ENCODE assay signal across 22 mouse cellular contexts in the genomic region with DNA sequence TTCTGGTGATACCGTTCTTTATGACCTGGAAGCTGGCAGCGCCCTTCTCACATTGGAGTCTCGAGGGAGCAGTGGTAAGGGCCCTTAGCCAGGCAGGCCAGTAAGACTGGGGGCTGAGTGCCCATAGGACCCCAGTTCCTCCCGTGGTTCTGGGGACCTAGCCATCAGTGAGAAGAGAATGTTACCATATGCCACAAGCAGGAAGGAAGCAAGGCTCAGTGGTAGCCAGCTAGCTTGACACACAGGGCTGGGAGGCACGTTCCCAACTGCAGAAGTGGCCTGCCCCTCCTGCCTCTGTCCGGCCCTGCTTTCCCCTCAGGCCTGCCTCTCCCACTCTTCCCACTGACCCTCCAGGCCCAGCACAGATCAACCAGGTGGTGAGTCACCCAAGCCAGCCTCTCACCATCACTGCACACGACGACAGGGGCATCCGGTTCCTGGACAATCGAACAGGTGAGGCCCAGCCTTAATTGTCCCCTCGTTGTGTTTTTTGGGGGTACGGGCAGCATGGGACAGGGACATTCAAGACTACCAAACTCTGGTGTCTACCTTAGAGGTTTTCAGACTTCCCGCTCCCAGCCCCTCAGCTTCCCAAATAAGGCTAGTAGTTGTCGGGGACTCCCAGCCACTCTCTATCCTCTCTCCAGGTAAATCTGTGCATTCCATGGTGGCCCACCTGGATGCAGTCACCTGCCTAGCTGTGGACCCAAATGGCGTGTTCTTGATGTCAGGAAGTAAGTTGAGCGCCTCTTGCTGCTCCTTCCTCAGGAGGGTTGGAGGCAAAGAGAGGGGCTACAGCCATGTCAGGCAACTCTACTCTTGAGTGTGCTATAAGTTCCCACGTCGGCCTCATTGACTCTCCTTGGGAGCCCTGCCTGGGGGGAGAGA.
DNase-seq lines count a peak whose midpoint lies in the region.
"Had no signal": no experiment of that assay in that cellular context is flagged by ENCODE, and none has a peak within 500 bp of the region (broad histone marks: within the 10 kb centered on the region; RNA-seq: fewer than 3 reads in every experiment).

No protein-coding gene starts in this region.

- H3K27me3 ChIP-seq in splenic B cell, adult 2 months (ENCODE audit: control insufficient read depth, insufficient read depth, low read length, poor library complexity, severe bottlenecking) = no peaks in the 10 kb centered on the region
- H3K27me3 ChIP-seq: embryonic facial prominence, embryonic 15.5 days; forebrain, embryonic 12.5 days; forebrain, embryonic 15.5 days; hindbrain, embryonic 12.5 days; hindbrain, embryonic 15.5 days had no signal

- H3K36me3 ChIP-seq in splenic B cell, adult 2 months (ENCODE audit: control insufficient read depth, insufficient read depth, low read length, poor library complexity, severe bottlenecking) = peaks cover 3% of the 10 kb centered on the region

- peak; percentile 91 for DNase-seq in heart, adult 11 months
- DNase-seq in heart, adult 9 months (ENCODE audit: low spot score in 2 of 2) = no peak
- DNase-seq in spleen, adult 18-20 months = peak; percentile 51 to 57
- no peak for DNase-seq in spleen, adult 12 weeks (ENCODE audit: low spot score)
- DNase-seq in thymus, postnatal 14 days = peak; percentile 34
- DNase-seq in thymus, postnatal 25 days = no peak
- DNase-seq in splenic B cell, adult 2 months (ENCODE audit: low read depth, low spot score) = peak; percentile 55
- no peak for DNase-seq in adipocyte (ENCODE audit: low spot score)
- DNase-seq: adrenal gland, adult 2 months; adrenal gland, postnatal 14 days; cerebellum, adult 11-12 months; cerebellum, adult 8-10 months; cerebellum, postnatal 10 days; cerebellum, postnatal 36 days; embryo, embryonic 11 days; gastrocnemius, postnatal 25 days; heart, adult 2 months had no signal

Comparison
In these comparisons a context has a peak if more than half of its experiments do, and no peak if none do; other contexts are left out.
1. DNase-seq: peak in heart, adult 11 months (single experiment), spleen, adult 18-20 months (2 of 2), thymus, postnatal 14 days (single experiment) and splenic B cell, adult 2 months (single experiment); none in heart, adult 9 months (0 of 2), spleen, adult 12 weeks (single experiment), thymus, postnatal 25 days (single experiment) and adipocyte (single experiment).